Mouse (Mus musculus): ENCODE data around the gene Irx2. TPM values are rescaled to one million over a fixed set of nuclear protein-coding genes. Genes with fewer than 3 reads are reported as not detected.
A peak's percentile ranks its signal among the peaks of the same experiment; 100 is the strongest.

Gene Irx2
- polyA plus RNA-seq, 1 experiment from 2014 or later: not detected

- peaks cover 77% of the 10 kb centered on the region for H3K27me3 ChIP-seq (replicated peaks; ENCODE audit: control insufficient read depth, insufficient read depth, low read length)
- H3K27ac ChIP-seq (ENCODE audit: low read length): no peak overlapping the region
- H3K36me3 ChIP-seq (ENCODE audit: control insufficient read depth, insufficient read depth, low read length): no peaks in the 10 kb centered on the region
- H3K4me2 ChIP-seq (ENCODE audit: low read depth, low read length): peak overlapping the region; percentile 51
- no peaks in the 10 kb centered on the region for H3K9me3 ChIP-seq (ENCODE audit: control insufficient read depth, low read length)
- H3K4me3 ChIP-seq (ENCODE audit: low read length): peak overlapping the region; percentile 35
- ATAC-seq: no peak
- H3K4me1 ChIP-seq (ENCODE audit: control insufficient read depth, insufficient read depth, low read length): peaks cover 22% of the 10 kb centered on the region
- WGBS: 10% methylated on average over 6 of the region's 6 CpGs
- no peak overlapping the region for H3K9ac ChIP-seq (ENCODE audit: low read depth, low read length)
Observed at GRCm38 (mm10) chr13:72624847-72625170, 3.8 kb upstream of the Irx2 start.

- H3K27me3 ChIP-seq (replicated peaks; ENCODE audit: control insufficient read depth, insufficient read depth, low read length): peaks cover 83% of the 10 kb centered on the region
- H3K4me3 ChIP-seq (ENCODE audit: low read length): peak overlapping the region; percentile 11; the same call in 1 of the 2 replicates
- no peaks in the 10 kb centered on the region for H3K36me3 ChIP-seq (ENCODE audit: control insufficient read depth, insufficient read depth, low read length)
- peaks cover 22% of the 10 kb centered on the region for H3K4me1 ChIP-seq (ENCODE audit: control insufficient read depth, insufficient read depth, low read length)
- peak overlapping the region; percentile 25; the same call in 1 of the 2 replicates for H3K4me2 ChIP-seq (ENCODE audit: low read depth, low read length)
- H3K27ac ChIP-seq (ENCODE audit: low read length): no peak overlapping the region
- H3K9me3 ChIP-seq (ENCODE audit: control insufficient read depth, low read length): no peaks in the 10 kb centered on the region
- H3K9ac ChIP-seq (ENCODE audit: low read depth, low read length): no peak overlapping the region
- ATAC-seq: no peak
- WGBS: 10% methylated on average over 28 of the region's 28 CpGs
Observed at GRCm38 (mm10) chr13:72625236-72625950, 3.2 kb upstream of the Irx2 start.

GRCm38 (mm10) chr13:72627391-72628321, 964 bp upstream of the Irx2 start:
- peak; percentile 31; the same call in 1 of the 2 replicates for ATAC-seq
- Histone ChIP-seq H3K4me3 (ENCODE audit: low read length) (peak overlapping the region; percentile 59), H3K9ac (ENCODE audit: low read depth, low read length) (0 out of 2 replicates have a peak overlapping the region, but pooled peaks have one; percentile 43), H3K4me2 (ENCODE audit: low read depth, low read length) (peak overlapping the region; percentile 98), H3K4me1 (ENCODE audit: control insufficient read depth, insufficient read depth, low read length) (peaks cover 25% of the 10 kb centered on the region), H3K36me3 (ENCODE audit: control insufficient read depth, insufficient read depth, low read length) (no peaks in the 10 kb centered on the region), H3K27ac (ENCODE audit: low read length) (no peak overlapping the region), H3K9me3 (ENCODE audit: control insufficient read depth, low read length) (no peaks in the 10 kb centered on the region), H3K27me3 (replicated peaks; ENCODE audit: control insufficient read depth, insufficient read depth, low read length) (peaks cover 88% of the 10 kb centered on the region)
- 3% methylated on average over 42 of the region's 42 CpGs for WGBS

GRCm38 (mm10) chr13:72628935-72629631, 463 bp downstream of the Irx2 start:
- H3K9ac ChIP-seq (ENCODE audit: low read depth, low read length): peak overlapping the region; percentile 54
- H3K4me1 ChIP-seq (ENCODE audit: control insufficient read depth, insufficient read depth, low read length): peaks cover 23% of the 10 kb centered on the region
- peaks cover 86% of the 10 kb centered on the region for H3K27me3 ChIP-seq (replicated peaks; ENCODE audit: control insufficient read depth, insufficient read depth, low read length)
- H3K9me3 ChIP-seq (ENCODE audit: control insufficient read depth, low read length): no peaks in the 10 kb centered on the region
- WGBS: under 1% methylated on average over 88 of the region's 88 CpGs
- H3K4me2 ChIP-seq (ENCODE audit: low read depth, low read length): peak overlapping the region; percentile 98
- ATAC-seq: peak; percentile 62; the same call in 1 of the 2 replicates
- no peak overlapping the region for H3K27ac ChIP-seq (ENCODE audit: low read length)
- peak overlapping the region; percentile 59 for H3K4me3 ChIP-seq (ENCODE audit: low read length)
- H3K36me3 ChIP-seq (ENCODE audit: control insufficient read depth, insufficient read depth, low read length): no peaks in the 10 kb centered on the region

- Histone ChIP-seq H3K4me2 (ENCODE audit: low read depth, low read length) (no peak overlapping the region), H3K4me1 (ENCODE audit: control insufficient read depth, insufficient read depth, low read length) (peaks cover 21% of the 10 kb centered on the region), H3K4me3 (ENCODE audit: low read length) (no peak overlapping the region), H3K9ac (ENCODE audit: low read depth, low read length) (no peak overlapping the region), H3K9me3 (ENCODE audit: control insufficient read depth, low read length) (no peaks in the 10 kb centered on the region), H3K27me3 (replicated peaks; ENCODE audit: control insufficient read depth, insufficient read depth, low read length) (peaks cover 86% of the 10 kb centered on the region), H3K36me3 (ENCODE audit: control insufficient read depth, insufficient read depth, low read length) (no peaks in the 10 kb centered on the region), H3K27ac (ENCODE audit: low read length) (no peak overlapping the region)
- ATAC-seq: no peak
- 4% methylated on average over 13 of the region's 13 CpGs for WGBS
Observed at GRCm38 (mm10) chr13:72629806-72630205, 1.2 kb downstream of the Irx2 start.

- H3K4me3 ChIP-seq (ENCODE audit: low read length): no peak overlapping the region
- H3K36me3 ChIP-seq (ENCODE audit: control insufficient read depth, insufficient read depth, low read length): no peaks in the 10 kb centered on the region
- H3K9ac ChIP-seq (ENCODE audit: low read depth, low read length): no peak overlapping the region
- 0 out of 2 replicates have a peak overlapping the region, but pooled peaks have one; percentile 16 for H3K4me2 ChIP-seq (ENCODE audit: low read depth, low read length)
- H3K27ac ChIP-seq (ENCODE audit: low read length): no peak overlapping the region
- peaks cover 88% of the 10 kb centered on the region for H3K27me3 ChIP-seq (replicated peaks; ENCODE audit: control insufficient read depth, insufficient read depth, low read length)
- 7% methylated on average over 59 of the region's 60 CpGs for WGBS
- no peak for ATAC-seq
- H3K4me1 ChIP-seq (ENCODE audit: control insufficient read depth, insufficient read depth, low read length): peaks cover 21% of the 10 kb centered on the region
- no peaks in the 10 kb centered on the region for H3K9me3 ChIP-seq (ENCODE audit: control insufficient read depth, low read length)
Observed at GRCm38 (mm10) chr13:72630501-72631372, 2.1 kb downstream of the Irx2 start.

- 0 out of 2 replicates have a peak overlapping the region, but pooled peaks have one; percentile 16 for H3K4me2 ChIP-seq (ENCODE audit: low read depth, low read length)
- ATAC-seq: no peak
- H3K4me3 ChIP-seq (ENCODE audit: low read length): peak overlapping the region; percentile 3; the same call in 1 of the 2 replicates
- H3K27me3 ChIP-seq (replicated peaks; ENCODE audit: control insufficient read depth, insufficient read depth, low read length): peaks cover 87% of the 10 kb centered on the region
- WGBS: 5% methylated on average over 62 of the region's 62 CpGs
- no peaks in the 10 kb centered on the region for H3K9me3 ChIP-seq (ENCODE audit: control insufficient read depth, low read length)
- H3K9ac ChIP-seq (ENCODE audit: low read depth, low read length): no peak overlapping the region
- H3K4me1 ChIP-seq (ENCODE audit: control insufficient read depth, insufficient read depth, low read length): peaks cover 21% of the 10 kb centered on the region
- H3K27ac ChIP-seq (ENCODE audit: low read length): no peak overlapping the region
- no peaks in the 10 kb centered on the region for H3K36me3 ChIP-seq (ENCODE audit: control insufficient read depth, insufficient read depth, low read length)
Observed at GRCm38 (mm10) chr13:72631373-72632021, 2.9 kb downstream of the Irx2 start.

GRCm38 (mm10) chr13:72632361-72632760, 3.7 kb downstream of the Irx2 start:
- ATAC-seq: no peak
- Histone ChIP-seq H3K9me3 (ENCODE audit: control insufficient read depth, low read length) (no peaks in the 10 kb centered on the region), H3K27me3 (replicated peaks; ENCODE audit: control insufficient read depth, insufficient read depth, low read length) (peaks cover 85% of the 10 kb centered on the region), H3K27ac (ENCODE audit: low read length) (no peak overlapping the region), H3K4me1 (ENCODE audit: control insufficient read depth, insufficient read depth, low read length) (peaks cover 18% of the 10 kb centered on the region), H3K4me2 (ENCODE audit: low read depth, low read length) (no peak overlapping the region), H3K4me3 (ENCODE audit: low read length) (no peak overlapping the region), H3K36me3 (ENCODE audit: control insufficient read depth, insufficient read depth, low read length) (no peaks in the 10 kb centered on the region), H3K9ac (ENCODE audit: low read depth, low read length) (no peak overlapping the region)
- 19% methylated on average over 6 of the region's 6 CpGs for WGBS

Measured in intestine, embryonic 16.5 days (tissue).